Mouse (Mus musculus) mature B cell (primary cell): Measurements from ENCODE around the gene Nt5c2.

Experiments used
- in situ Hi-C: fragments of 300-500 bp; cut with MboI; formaldehyde crosslinking; loops from 2 replicates; pipeline ENCODE4 v1.14.3; 2019

Gene Nt5c2

GRCm38 (mm10) chr19:46967861-46968260 is 47.1 kb downstream of the Nt5c2 start:
- in situ Hi-C loops: no loop called here

- in situ Hi-C loops: no loop called here
Measured at GRCm38 (mm10) chr19:46966330-46966729, 48.6 kb downstream of the Nt5c2 start.

- in situ Hi-C loops: no loop called here
Measured at GRCm38 (mm10) chr19:46965496-46965895, 49.5 kb downstream of the Nt5c2 start.

GRCm38 (mm10) chr19:46964353-46964752 is 50.6 kb downstream of the Nt5c2 start:
- in situ Hi-C loops: no loop called here

- in situ Hi-C loops: no loop called here
Measured at GRCm38 (mm10) chr19:46963440-46963839, 51.5 kb downstream of the Nt5c2 start.

- in situ Hi-C loops: no loop called here
Measured at GRCm38 (mm10) chr19:46962841-46963240, 52.1 kb downstream of the Nt5c2 start.

- in situ Hi-C loops: no loop called here
Measured at GRCm38 (mm10) chr19:46962171-46962772, 52.7 kb downstream of the Nt5c2 start.

- in situ Hi-C loops: no loop called here
Measured at GRCm38 (mm10) chr19:46961652-46962051, 53.3 kb downstream of the Nt5c2 start.

- in situ Hi-C loops: no loop called here
Measured at GRCm38 (mm10) chr19:46961047-46961651, 53.8 kb downstream of the Nt5c2 start.

GRCm38 (mm10) chr19:46960101-46961046 is 54.6 kb downstream of the Nt5c2 start:
- in situ Hi-C loops: no loop called here

GRCm38 (mm10) chr19:46959536-46959935 is 55.4 kb downstream of the Nt5c2 start:
- in situ Hi-C loops: no loop called here

- in situ Hi-C loops: no loop called here
Measured at GRCm38 (mm10) chr19:46958566-46958965, 56.4 kb downstream of the Nt5c2 start.

GRCm38 (mm10) chr19:46957971-46958370 is 57.0 kb downstream of the Nt5c2 start:
- in situ Hi-C loops: no loop called here

GRCm38 (mm10) chr19:46957001-46957400 is 58.0 kb downstream of the Nt5c2 start:
- in situ Hi-C loops: no loop called here

GRCm38 (mm10) chr19:46956410-46956809 is 58.5 kb downstream of the Nt5c2 start:
- in situ Hi-C loops: no loop called here

- in situ Hi-C loops: no loop called here
Measured at GRCm38 (mm10) chr19:46955630-46956029, 59.3 kb downstream of the Nt5c2 start.

GRCm38 (mm10) chr19:46953536-46953935 is 61.4 kb downstream of the Nt5c2 start:
- in situ Hi-C loops: no loop called here

- in situ Hi-C loops: no loop called here
Measured at GRCm38 (mm10) chr19:46952986-46953385, 62.0 kb downstream of the Nt5c2 start.

GRCm38 (mm10) chr19:46944341-46944740 is 70.6 kb downstream of the Nt5c2 start:
- in situ Hi-C loops: no loop called here

- in situ Hi-C loops: no loop called here
Measured at GRCm38 (mm10) chr19:46937173-46937572, 77.8 kb downstream of the Nt5c2 start.

- in situ Hi-C loops: no loop called here
Measured at GRCm38 (mm10) chr19:46934025-46934424, 80.9 kb downstream of the Nt5c2 start.

GRCm38 (mm10) chr19:46932608-46933007 is 82.3 kb downstream of the Nt5c2 start:
- in situ Hi-C loops: no loop called here

- in situ Hi-C loops: no loop called here
Measured at GRCm38 (mm10) chr19:46930026-46930425, 84.9 kb downstream of the Nt5c2 start.
